Mouse (Mus musculus) erythroblast, embryonic 14.5 days (primary cell): ENCODE measurements around the gene Elavl4.

ENCODE experiments used
- GATA1 ChIP-seq: IDR thresholded peaks from 2 replicates; pipeline ENCODE4 v1.6.1; 2012; ENCODE audit warnings: low read length, inconsistent platforms, mixed read lengths
- TAL1 ChIP-seq: IDR thresholded peaks from 3 replicates; pipeline ENCODE4 v1.6.1; 2012; ENCODE audit warnings: low read length, inconsistent platforms, mixed read lengths

GRCm38 (mm10) chr4:110213666-110214065 is 138.0 kb downstream of the Elavl4 start:
- TF ChIP-seq GATA1 (no peak), TAL1 (no peak)
